8 mouse cellular contexts compared by ENCODE assay signal in genomic region chr19:10524784-10525105, GRCm38 (mm10). TPM values are rescaled to one million over a fixed set of nuclear protein-coding genes. Genes with fewer than 3 reads are reported as not detected.
DNase-seq lines count a peak whose midpoint lies in the region; ATAC-seq and TF ChIP-seq lines count a peak whose summit lies in the region.

No protein-coding gene starts in this region.

- no peak for TF ChIP-seq EP300 in heart, adult 2 months (IDR thresholded peaks at IDR 0.05; ENCODE audit: insufficient read depth, low read depth, low read length)

- no peaks in the 10 kb centered on the region for H3K9me3 ChIP-seq in forebrain, embryonic 13.5 days (replicated peaks)
- H3K9me3 ChIP-seq in liver, embryonic 15.5 days (replicated peaks): no peaks in the 10 kb centered on the region

- H3K4me1 ChIP-seq in heart, adult 2 months (ENCODE audit: control insufficient read depth, insufficient read depth, low read length): peaks cover 10% of the 10 kb centered on the region
- peaks cover 35% of the 10 kb centered on the region for H3K4me1 ChIP-seq in forebrain, embryonic 13.5 days
- H3K4me1 ChIP-seq in liver, embryonic 15.5 days (replicated peaks): peaks cover 55% of the 10 kb centered on the region

- no peak for DNase-seq in heart, adult 2 months
- DNase-seq in heart, postnatal 14 days: no peak
- no peak for DNase-seq in embryo, embryonic 10.5 days (ENCODE audit: low spot score)
- DNase-seq in cerebellum, postnatal 36 days: no peak
- no peak for DNase-seq in embryo, embryonic 10 days (ENCODE audit: low spot score)

- no peak for TF ChIP-seq CTCF in heart, adult 2 months (IDR thresholded peaks at IDR 0.05)

- WGBS in heart, adult 2 months: under 1% methylated on average over 19 of the region's 19 CpGs
- WGBS in forebrain, embryonic 13.5 days: 1% methylated on average over 19 of the region's 19 CpGs
- under 1% methylated on average over 19 of the region's 19 CpGs for WGBS in liver, embryonic 15.5 days (ENCODE audit: insufficient replicate concordance)

- peak overlapping the region; percentile 90 for H3K9ac ChIP-seq in heart, adult 2 months (ENCODE audit: low read depth, low read length)
- peak overlapping the region; percentile 99 for H3K9ac ChIP-seq in forebrain, embryonic 13.5 days
- H3K9ac ChIP-seq in liver, embryonic 15.5 days: peak overlapping the region; percentile 99

- peak overlapping the region; percentile 87 for H3K4me3 ChIP-seq in heart, adult 2 months
- H3K4me3 ChIP-seq in forebrain, embryonic 13.5 days: peak overlapping the region; percentile 98
- peak overlapping the region; percentile 99 for H3K4me3 ChIP-seq in liver, embryonic 15.5 days (replicated peaks)

- peaks cover 25% of the 10 kb centered on the region for H3K36me3 ChIP-seq in heart, adult 2 months (ENCODE audit: control insufficient read depth, insufficient read depth, low read length)
- peaks cover 17% of the 10 kb centered on the region for H3K36me3 ChIP-seq in forebrain, embryonic 13.5 days (ENCODE audit: poor library complexity, severe bottlenecking)
- H3K36me3 ChIP-seq in liver, embryonic 15.5 days (replicated peaks): peaks cover 23% of the 10 kb centered on the region

- peak; percentile 8 for ATAC-seq in CD4-positive, CD25-positive, alpha-beta regulatory T cell, adult 4 months
- ATAC-seq in forebrain, embryonic 13.5 days: no peak
- ATAC-seq in liver, embryonic 15.5 days (ENCODE audit: insufficient read depth): no peak

- TF ChIP-seq POLR2A in heart, adult 2 months (IDR thresholded peaks at IDR 0.05; ENCODE audit: insufficient read depth, low read depth, low read length): no peak; the same call in none of the 2 replicates

- peak overlapping the region; percentile 79 for H3K4me2 ChIP-seq in forebrain, embryonic 13.5 days
- H3K4me2 ChIP-seq in liver, embryonic 15.5 days: peak overlapping the region; percentile 77

- H3K79me2 ChIP-seq in heart, adult 2 months (replicated peaks; ENCODE audit: control insufficient read depth, insufficient read depth, low read length): peaks cover 3% of the 10 kb centered on the region; the same call in 1 of the 2 replicates

- no peaks in the 10 kb centered on the region for H3K27me3 ChIP-seq in heart, adult 2 months (ENCODE audit: control insufficient read depth, insufficient read depth, low read length)
- H3K27me3 ChIP-seq in forebrain, embryonic 13.5 days: no peaks in the 10 kb centered on the region
- H3K27me3 ChIP-seq in liver, embryonic 15.5 days: no peaks in the 10 kb centered on the region

- intact Hi-C loops in heart, adult 2 months (cut with DNase I): loop anchor here (1.0 to 10.0 kb wide), 4 partner anchors 30 to 1480 kb away; partner anchors contain the start of genes Cyb561a3 and Tmem138
- intact Hi-C loops in heart, postnatal 14 days (cut with DNase I): loop anchor here (5.0 kb wide), 1 partner anchor 83 kb away; the partner anchor contains the start of genes Ddb1 and Tkfc

- peak overlapping the region; percentile 99 for H3K27ac ChIP-seq in heart, adult 2 months
- H3K27ac ChIP-seq in forebrain, embryonic 13.5 days: peak overlapping the region; percentile 98
- peak overlapping the region; percentile 99 for H3K27ac ChIP-seq in liver, embryonic 15.5 days (replicated peaks)

RNA-seq across cellular contexts. Expression of gene Cpsf7, which starts 0.3 kb away (rescaled TPM):
- total RNA-seq in heart, adult 2 months (2021): 10 to 100 TPM; 23.8 to 25.2 TPM
- polyA plus RNA-seq in heart, adult 2 months (2012; rRNA removed): 20.6 and 37.7 TPM in 2 replicates
- 10 to 100 TPM; 35.3 to 36.4 TPM for total RNA-seq in heart, postnatal 14 days (2021)
- polyA plus RNA-seq in CD4-positive, CD25-positive, alpha-beta regulatory T cell, adult 4 months (2017; shearing (Covaris generic)): 10 to 100 TPM; 59.0 to 79.6 TPM
- 50.6 and 54.3 TPM in 2 replicates for polyA plus RNA-seq in forebrain, embryonic 13.5 days (2015; fragmentation: Nextera tagmentation; extraction: Ambion mirVana)
- 11.1 and 12.3 TPM in 2 replicates for polyA plus RNA-seq in liver, embryonic 15.5 days (2015; fragmentation: Nextera tagmentation; extraction: Ambion mirVana)

RNA-seq across cellular contexts. Expression of gene Sdhaf2, which starts 1.2 kb away (rescaled TPM):
- 10 to 100 TPM; 65.5 to 77.9 TPM for total RNA-seq in heart, adult 2 months (2021)
- polyA plus RNA-seq in heart, adult 2 months (2012; rRNA removed): 45.7 and 74.6 TPM in 2 replicates
- total RNA-seq in heart, postnatal 14 days (2021): 10 to 100 TPM; 64.1 to 78.7 TPM
- 100 to 1,000 TPM in 1 of 2 experiments, 10 to 100 TPM in 1; 92.6 to 104 TPM for polyA plus RNA-seq in CD4-positive, CD25-positive, alpha-beta regulatory T cell, adult 4 months (2017; shearing (Covaris generic))
- polyA plus RNA-seq in forebrain, embryonic 13.5 days (2015; fragmentation: Nextera tagmentation; extraction: Ambion mirVana): 60.6 and 61.2 TPM in 2 replicates
- polyA plus RNA-seq in liver, embryonic 15.5 days (2015; fragmentation: Nextera tagmentation; extraction: Ambion mirVana): 26.3 and 26.6 TPM in 2 replicates

RNA-seq across cellular contexts. Expression of gene Tmem216, which starts 31.3 kb away (rescaled TPM):
- total RNA-seq in heart, adult 2 months (2021): 1 to 10 TPM; 5.5 to 5.8 TPM
- polyA plus RNA-seq in heart, adult 2 months (2012; rRNA removed): 13.0 and 19.2 TPM in 2 replicates
- total RNA-seq in heart, postnatal 14 days (2021): 1 to 10 TPM; 3.9 to 4.7 TPM
- 10 to 100 TPM; 10.7 to 13.6 TPM for polyA plus RNA-seq in CD4-positive, CD25-positive, alpha-beta regulatory T cell, adult 4 months (2017; shearing (Covaris generic))
- 50.8 and 61.6 TPM in 2 replicates for polyA plus RNA-seq in forebrain, embryonic 13.5 days (2015; fragmentation: Nextera tagmentation; extraction: Ambion mirVana)
- 11.7 and 12.1 TPM in 2 replicates for polyA plus RNA-seq in liver, embryonic 15.5 days (2015; fragmentation: Nextera tagmentation; extraction: Ambion mirVana)

RNA-seq across cellular contexts. Expression of gene Ppp1r32, which starts 42.0 kb away (rescaled TPM):
- under 1 TPM; 0.16 to 0.29 TPM for total RNA-seq in heart, adult 2 months (2021)
- 0.20 and 1.1 TPM in 2 replicates for polyA plus RNA-seq in heart, adult 2 months (2012; rRNA removed)
- total RNA-seq in heart, postnatal 14 days (2021): under 1 TPM; 0.32 to 0.48 TPM
- 1 to 10 TPM in 1 of 2 experiments, under 1 TPM in 1; 0.31 to 1.4 TPM for polyA plus RNA-seq in CD4-positive, CD25-positive, alpha-beta regulatory T cell, adult 4 months (2017; shearing (Covaris generic))
- 1.5 and 1.9 TPM in 2 replicates for polyA plus RNA-seq in forebrain, embryonic 13.5 days (2015; fragmentation: Nextera tagmentation; extraction: Ambion mirVana)
- not detected in 2 replicates for polyA plus RNA-seq in liver, embryonic 15.5 days (2015; fragmentation: Nextera tagmentation; extraction: Ambion mirVana)

RNA-seq across cellular contexts. Expression of gene Cyb561a3, which starts 52.2 kb away (rescaled TPM):
- total RNA-seq in heart, adult 2 months (2021): 10 to 100 TPM; 11.3 TPM
- 24.3 and 32.2 TPM in 2 replicates for polyA plus RNA-seq in heart, adult 2 months (2012; rRNA removed)
- total RNA-seq in heart, postnatal 14 days (2021): 10 to 100 TPM; 10.2 to 11.3 TPM
- 10 to 100 TPM; 39.1 to 52.7 TPM for polyA plus RNA-seq in CD4-positive, CD25-positive, alpha-beta regulatory T cell, adult 4 months (2017; shearing (Covaris generic))
- polyA plus RNA-seq in forebrain, embryonic 13.5 days (2015; fragmentation: Nextera tagmentation; extraction: Ambion mirVana): 14.3 and 15.5 TPM in 2 replicates
- polyA plus RNA-seq in liver, embryonic 15.5 days (2015; fragmentation: Nextera tagmentation; extraction: Ambion mirVana): 14.5 and 18.0 TPM in 2 replicates
